Mouse (Mus musculus): ENCODE data around the gene Olfr1211. TPM values are rescaled to one million over a fixed set of nuclear protein-coding genes. Genes with fewer than 3 reads are reported as not detected.

The Olfr1211 gene
- polyA plus RNA-seq (2016; fragmentation: Nextera tagmentation; extraction: Ambion mirVana), result not detected in 2 replicates

DNA sequence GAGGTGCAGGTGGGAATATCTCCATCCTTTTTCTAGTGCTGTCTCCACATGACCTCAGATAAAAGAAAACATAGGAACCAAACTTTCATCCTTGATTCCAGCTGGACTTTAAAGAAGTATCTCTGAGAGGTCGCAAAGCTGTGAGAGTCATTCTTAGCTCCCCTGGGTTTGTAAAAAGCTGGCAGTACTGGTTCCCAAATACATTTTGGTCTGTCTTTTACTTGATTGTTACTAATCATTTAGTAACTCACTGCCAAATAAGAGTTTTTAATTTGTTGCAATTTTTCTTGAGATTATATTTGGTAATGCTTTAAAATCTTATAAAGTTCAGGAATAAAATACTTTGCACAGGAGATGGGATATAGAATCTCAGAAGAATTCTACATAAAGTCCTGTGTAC is at the start of gene Olfr1211:
Olfr1211 (minus strand) TSS at position 101 of the 400 bp plus-strand sequence.
- no peak within 1 kb of the TSS for H3K27ac ChIP-seq (replicated peaks)
- no peaks in the 10 kb centered on the region for H3K4me1 ChIP-seq
- no peaks in the 10 kb centered on the region for H3K9me3 ChIP-seq
- no peaks in the 10 kb centered on the region for H3K36me3 ChIP-seq (replicated peaks)
- WGBS, result 82% methylated on average over 1 of the region's 1 CpGs
- H3K4me3 ChIP-seq, result no peak within 1 kb of the TSS
- no peak for DNase-seq (ENCODE audit: low spot score)
- H3K27me3 ChIP-seq (replicated peaks; ENCODE audit: low read depth, poor library complexity, severe bottlenecking), result no peaks in the 10 kb centered on the region

DNA sequence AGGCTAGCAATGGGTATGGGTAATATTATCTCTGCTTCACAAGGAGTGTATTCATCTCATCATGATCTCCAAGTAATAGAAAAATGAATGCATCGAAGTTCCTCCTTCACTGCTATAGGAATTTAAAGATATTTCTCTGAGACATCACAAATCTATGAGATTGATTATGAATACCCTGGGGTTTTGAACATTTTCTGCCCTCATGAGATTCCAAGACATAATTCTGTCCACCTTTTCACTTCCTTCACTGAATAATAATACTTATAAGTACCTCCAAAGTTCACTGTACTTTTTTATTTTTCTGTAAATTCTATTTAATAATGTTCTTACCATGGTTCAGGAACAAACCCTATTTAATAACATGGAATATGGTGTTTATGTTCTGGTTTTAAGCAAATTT is 42.3 kb upstream of the Olfr1211 start, which contains the start of gene Gm13762:
Gm13762 (minus strand) TSS at position 101 of the 400 bp plus-strand sequence.
- Histone ChIP-seq H3K27ac (replicated peaks) (no peak within 1 kb of the TSS), H3K36me3 (replicated peaks) (no peaks in the 10 kb centered on the region), H3K27me3 (replicated peaks; ENCODE audit: low read depth, poor library complexity, severe bottlenecking) (no peaks in the 10 kb centered on the region), H3K4me3 (no peak within 1 kb of the TSS), H3K4me1 (no peaks in the 10 kb centered on the region), H3K9me3 (no peaks in the 10 kb centered on the region)
- no peak for DNase-seq (ENCODE audit: low spot score)
- 88% methylated on average over 1 of the region's 1 CpGs for WGBS

DNA sequence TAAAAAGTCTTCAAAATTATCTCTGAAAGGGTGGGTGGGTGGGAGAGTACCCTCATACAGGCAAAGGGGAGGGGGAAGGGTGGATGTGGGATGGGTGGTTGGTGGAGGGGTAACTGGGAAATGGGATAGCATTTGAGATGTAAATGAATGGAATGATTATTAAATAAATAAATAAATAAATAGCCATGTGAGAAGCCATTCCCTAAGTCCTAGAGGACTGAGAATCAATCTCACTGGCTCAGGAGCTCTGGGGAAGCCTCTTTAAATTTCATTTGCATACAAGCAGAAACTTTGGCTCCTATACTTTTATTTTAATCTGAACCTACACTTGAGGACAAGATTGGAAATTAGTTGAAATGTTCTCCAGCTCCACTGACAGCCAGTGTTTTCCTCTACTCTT is 15.8 kb upstream of the Olfr1211 start, which contains the start of gene Olfr1212:
Olfr1212 (plus strand) TSS at position 301 of the 400 bp plus-strand sequence.
- Histone ChIP-seq H3K27me3 (replicated peaks; ENCODE audit: low read depth, poor library complexity, severe bottlenecking) (no peaks in the 10 kb centered on the region), H3K9me3 (no peaks in the 10 kb centered on the region), H3K27ac (replicated peaks) (no peak within 1 kb of the TSS), H3K4me3 (no peak within 1 kb of the TSS), H3K36me3 (replicated peaks) (no peaks in the 10 kb centered on the region), H3K4me1 (no peaks in the 10 kb centered on the region)
- no peak for DNase-seq (ENCODE audit: low spot score)

DNA sequence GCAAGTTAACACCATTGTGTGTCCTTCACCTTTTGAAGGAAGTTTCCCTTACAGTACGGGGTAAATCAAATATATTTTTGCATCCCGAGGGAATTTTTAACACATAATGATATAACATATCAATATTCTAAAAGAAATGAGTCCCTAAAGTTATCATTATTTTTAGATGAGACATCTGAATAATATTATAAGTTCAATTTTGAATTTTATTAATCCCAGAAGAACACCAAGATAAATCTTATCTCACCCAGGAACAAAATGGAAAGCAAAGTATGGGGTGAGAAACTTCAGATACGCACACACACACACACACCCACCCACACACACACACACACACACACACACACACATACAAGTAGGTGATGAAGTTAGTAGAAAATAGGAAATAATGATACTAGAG is 22.9 kb downstream of the Olfr1211 start, which contains the start of gene Olfr1209:
Olfr1209 (minus strand) TSS at position 101 of the 400 bp plus-strand sequence.
- H3K36me3 ChIP-seq (replicated peaks), result no peaks in the 10 kb centered on the region
- DNase-seq (ENCODE audit: low spot score), result no peak
- WGBS, result 95% methylated on average over 3 of the region's 3 CpGs
- no peaks in the 10 kb centered on the region for H3K4me1 ChIP-seq
- H3K27me3 ChIP-seq (replicated peaks; ENCODE audit: low read depth, poor library complexity, severe bottlenecking), result no peaks in the 10 kb centered on the region
- no peaks in the 10 kb centered on the region for H3K9me3 ChIP-seq
- no peak within 1 kb of the TSS for H3K4me3 ChIP-seq
- no peak within 1 kb of the TSS for H3K27ac ChIP-seq (replicated peaks)

DNA sequence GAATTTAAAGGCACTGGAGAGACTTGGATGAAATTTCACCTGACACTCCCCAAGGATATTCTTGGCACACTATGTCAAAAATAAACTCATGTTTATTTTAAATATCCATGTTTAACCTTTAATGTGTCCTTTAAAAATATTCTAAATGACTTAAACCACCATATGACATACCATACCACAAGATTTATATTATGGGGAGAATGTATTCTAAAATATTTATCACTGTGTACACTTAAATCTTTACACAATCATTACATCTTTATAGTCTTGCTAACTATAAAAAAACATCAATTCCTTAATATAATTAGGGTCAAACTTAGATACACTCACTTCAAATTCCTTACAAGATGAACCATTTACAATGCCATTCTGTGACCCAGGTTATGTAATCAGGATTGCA is 35.7 kb downstream of the Olfr1211 start, which contains the start of gene Olfr1208:
Olfr1208 (minus strand) TSS at position 101 of the 400 bp plus-strand sequence.
- H3K9me3 ChIP-seq, result no peaks in the 10 kb centered on the region
- DNase-seq (ENCODE audit: low spot score), result no peak
- H3K27ac ChIP-seq (replicated peaks), result no peak within 1 kb of the TSS
- H3K4me3 ChIP-seq, result no peak within 1 kb of the TSS
- no peaks in the 10 kb centered on the region for H3K4me1 ChIP-seq
- H3K27me3 ChIP-seq (replicated peaks; ENCODE audit: low read depth, poor library complexity, severe bottlenecking), result no peaks in the 10 kb centered on the region
- no peaks in the 10 kb centered on the region for H3K36me3 ChIP-seq (replicated peaks)

Other genes with a start within 250 kb of the Olfr1211 start
- gene Olfr1195, start 248.9 kb downstream of the Olfr1211 start, polyA plus RNA-seq (2016; fragmentation: Nextera tagmentation; extraction: Ambion mirVana), result not detected in 2 replicates
- not detected in 2 replicates for gene Olfr1196, start 233.5 kb downstream of the Olfr1211 start, polyA plus RNA-seq (2016; fragmentation: Nextera tagmentation; extraction: Ambion mirVana)
- gene Olfr1197, start 205.7 kb downstream of the Olfr1211 start, polyA plus RNA-seq (2016; fragmentation: Nextera tagmentation; extraction: Ambion mirVana), result not detected in 2 replicates
- gene Olfr1198, start 186.7 kb downstream of the Olfr1211 start, polyA plus RNA-seq (2016; fragmentation: Nextera tagmentation; extraction: Ambion mirVana), result not detected in 2 replicates
- not detected in 2 replicates for gene Olfr1199, start 177.6 kb downstream of the Olfr1211 start, polyA plus RNA-seq (2016; fragmentation: Nextera tagmentation; extraction: Ambion mirVana)
- gene Olfr1200, start 167.6 kb downstream of the Olfr1211 start, polyA plus RNA-seq (2016; fragmentation: Nextera tagmentation; extraction: Ambion mirVana), result not detected in 2 replicates
- gene Olfr1201, start 145.1 kb downstream of the Olfr1211 start, polyA plus RNA-seq (2016; fragmentation: Nextera tagmentation; extraction: Ambion mirVana), result not detected in 2 replicates
- 0.04 TPM in 1 of 2 replicates, not detected in the other for gene Olfr1202, start 123.6 kb downstream of the Olfr1211 start, polyA plus RNA-seq (2016; fragmentation: Nextera tagmentation; extraction: Ambion mirVana)
- not detected in 2 replicates for gene Olfr1205, start 108.4 kb downstream of the Olfr1211 start, polyA plus RNA-seq (2016; fragmentation: Nextera tagmentation; extraction: Ambion mirVana)
- not detected in 2 replicates for gene Olfr1204, start 88.8 kb downstream of the Olfr1211 start, polyA plus RNA-seq (2016; fragmentation: Nextera tagmentation; extraction: Ambion mirVana)
- gene Olfr1206, start 74.9 kb downstream of the Olfr1211 start, polyA plus RNA-seq (2016; fragmentation: Nextera tagmentation; extraction: Ambion mirVana), result not detected in 2 replicates
- gene Olfr1208, start 35.8 kb downstream of the Olfr1211 start, polyA plus RNA-seq (2016; fragmentation: Nextera tagmentation; extraction: Ambion mirVana), result not detected in 2 replicates
- gene Olfr1209, start 23.0 kb downstream of the Olfr1211 start, polyA plus RNA-seq (2016; fragmentation: Nextera tagmentation; extraction: Ambion mirVana), result not detected in 2 replicates
- not detected in 2 replicates for gene Olfr1212, start 15.9 kb upstream of the Olfr1211 start, polyA plus RNA-seq (2016; fragmentation: Nextera tagmentation; extraction: Ambion mirVana)
- gene Gm13762, start 42.2 kb upstream of the Olfr1211 start, polyA plus RNA-seq (2016; fragmentation: Nextera tagmentation; extraction: Ambion mirVana), result not detected in 2 replicates
- not detected in 2 replicates for gene Olfr1214, start 54.5 kb upstream of the Olfr1211 start, polyA plus RNA-seq (2016; fragmentation: Nextera tagmentation; extraction: Ambion mirVana)
- not detected in 2 replicates for gene Olfr1215, start 68.9 kb upstream of the Olfr1211 start, polyA plus RNA-seq (2016; fragmentation: Nextera tagmentation; extraction: Ambion mirVana)
- gene Olfr1216, start 80.2 kb upstream of the Olfr1211 start, polyA plus RNA-seq (2016; fragmentation: Nextera tagmentation; extraction: Ambion mirVana), result not detected in 2 replicates
- not detected in 2 replicates for gene Olfr1217, start 94.0 kb upstream of the Olfr1211 start, polyA plus RNA-seq (2016; fragmentation: Nextera tagmentation; extraction: Ambion mirVana)
- not detected in 2 replicates for gene Olfr1218, start 123.1 kb upstream of the Olfr1211 start, polyA plus RNA-seq (2016; fragmentation: Nextera tagmentation; extraction: Ambion mirVana)
- gene Olfr1219, start 145.4 kb upstream of the Olfr1211 start, polyA plus RNA-seq (2016; fragmentation: Nextera tagmentation; extraction: Ambion mirVana), result not detected in 2 replicates
- not detected in 2 replicates for gene Olfr1220, start 168.7 kb upstream of the Olfr1211 start, polyA plus RNA-seq (2016; fragmentation: Nextera tagmentation; extraction: Ambion mirVana)
- gene Olfr1221, start 179.2 kb upstream of the Olfr1211 start, polyA plus RNA-seq (2016; fragmentation: Nextera tagmentation; extraction: Ambion mirVana), result not detected in 2 replicates
- not detected in 2 replicates for gene Olfr1222, start 194.9 kb upstream of the Olfr1211 start, polyA plus RNA-seq (2016; fragmentation: Nextera tagmentation; extraction: Ambion mirVana)
- gene Olfr1223, start 213.4 kb upstream of the Olfr1211 start, polyA plus RNA-seq (2016; fragmentation: Nextera tagmentation; extraction: Ambion mirVana), result not detected in 2 replicates
- gene Olfr1224-ps1, start 226.0 kb upstream of the Olfr1211 start, polyA plus RNA-seq (2016; fragmentation: Nextera tagmentation; extraction: Ambion mirVana), result not detected in 2 replicates
- gene Olfr1225, start 236.6 kb upstream of the Olfr1211 start, polyA plus RNA-seq (2016; fragmentation: Nextera tagmentation; extraction: Ambion mirVana), result not detected in 2 replicates

All from embryonic facial prominence, embryonic 10.5 days (tissue).